13 mouse cellular contexts compared by ENCODE assay signal in the genomic region with DNA sequence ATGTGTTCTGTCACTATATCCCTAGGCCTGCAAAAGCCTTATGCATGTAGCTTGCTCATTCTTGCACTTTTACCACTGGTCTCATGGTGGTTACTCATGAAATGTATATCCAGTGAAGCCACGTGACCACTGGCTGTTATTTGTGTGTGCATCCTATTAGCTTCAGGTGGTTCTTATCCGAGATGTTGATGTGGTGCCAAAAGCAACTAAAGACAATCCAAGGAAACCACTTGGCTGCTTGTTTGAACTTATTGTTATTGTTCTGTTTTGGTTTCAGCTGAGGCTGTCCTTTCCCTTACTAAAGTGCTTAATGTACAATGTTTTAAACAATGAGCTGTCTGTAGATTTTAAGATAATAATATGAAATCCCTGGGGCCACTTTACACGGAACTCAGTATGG.
"Had no signal": no experiment of that assay in that cellular context is flagged by ENCODE, and none has a peak within 500 bp of the region (broad histone marks: within the 10 kb centered on the region; RNA-seq: fewer than 3 reads in every experiment).

No protein-coding gene starts in this region.

- H3K36me3 ChIP-seq: limb, embryonic 12.5 days; liver, embryonic 15.5 days; midbrain, embryonic 12.5 days; stomach, embryonic 15.5 days had no signal

- H3K4me1 ChIP-seq: limb, embryonic 12.5 days; liver, embryonic 15.5 days; midbrain, embryonic 12.5 days; stomach, embryonic 15.5 days had no signal

- DNase-seq: kidney, adult 18-20 months; kidney, postnatal 36 days; layer of hippocampus, adult 9-11 months; layer of hippocampus, postnatal 36 days; right cerebral cortex, postnatal 14 days; thymus, postnatal 36 days had no signal

- H3K27me3 ChIP-seq: limb, embryonic 12.5 days; liver, embryonic 15.5 days; megakaryocyte, embryonic 14.5 days; midbrain, embryonic 12.5 days; stomach, embryonic 15.5 days had no signal

- H3K27ac ChIP-seq: limb, embryonic 12.5 days; liver, embryonic 15.5 days; macrophage; midbrain, embryonic 12.5 days; stomach, embryonic 15.5 days had no signal

- H3K4me2 ChIP-seq: limb, embryonic 12.5 days; liver, embryonic 11.5 days; liver, embryonic 15.5 days; midbrain, embryonic 12.5 days; stomach, embryonic 15.5 days had no signal

- H3K4me3 ChIP-seq: limb, embryonic 12.5 days; liver, embryonic 15.5 days; megakaryocyte, embryonic 14.5 days; midbrain, embryonic 12.5 days; stomach, embryonic 15.5 days had no signal

- H3K9me3 ChIP-seq: limb, embryonic 12.5 days; liver, embryonic 15.5 days; megakaryocyte, embryonic 14.5 days; midbrain, embryonic 12.5 days; stomach, embryonic 15.5 days had no signal

- H3K9ac ChIP-seq: limb, embryonic 12.5 days; liver, embryonic 15.5 days; midbrain, embryonic 12.5 days; stomach, embryonic 15.5 days had no signal
